In genomic region chr11:50358950-50359861, GRCm38 (mm10) we compare ENCODE assay signal across 7 mouse cellular contexts. TPM values are rescaled to one million over a fixed set of nuclear protein-coding genes. Genes with fewer than 3 reads are reported as not detected.
DNase-seq lines count a peak whose midpoint lies in the region; ATAC-seq lines count a peak whose summit lies in the region.

No protein-coding gene starts in this region.

- peak; percentile 55 for DNase-seq in adrenal gland, postnatal 10 days
- peak; percentile 58 for DNase-seq in cerebellum, adult 9-10 months
- DNase-seq in frontal cortex, adult 2 months (ENCODE audit: extremely low spot score in 1 of 2, low spot score in 1 of 2) = peak; percentile 26 to 61
- DNase-seq in left cerebral cortex, postnatal 14 days (ENCODE audit: low spot score in 2 of 2) = peak; percentile 57 to 82
- peak; percentile 49 to 64 for DNase-seq in right cerebral cortex, postnatal 36 days (ENCODE audit: low spot score in 2 of 2)

- H3K27me3 ChIP-seq in hindbrain, embryonic 16.5 days (replicated peaks; ENCODE audit: control insufficient read depth, insufficient read depth, low read length) = no peaks in the 10 kb centered on the region

- peak; percentile 83 for ATAC-seq in hindbrain, embryonic 16.5 days
- ATAC-seq in megakaryocyte, adult 5-6 weeks (ENCODE audit: poor library complexity, severe bottlenecking) = peak; percentile 60

- H3K4me3 ChIP-seq in hindbrain, embryonic 16.5 days (ENCODE audit: low read length) = peak overlapping the region; percentile 51

- 1% methylated on average over 70 of the region's 74 CpGs for WGBS in hindbrain, embryonic 16.5 days

- H3K27ac ChIP-seq in hindbrain, embryonic 16.5 days (ENCODE audit: low read depth, low read length) = peak overlapping the region; percentile 80

- peaks cover 3% of the 10 kb centered on the region; the same call in 1 of the 2 replicates for H3K4me1 ChIP-seq in hindbrain, embryonic 16.5 days (ENCODE audit: control insufficient read depth, insufficient read depth, low read depth, low read length)

- H3K9ac ChIP-seq in hindbrain, embryonic 16.5 days (ENCODE audit: low read depth, low read length) = peak overlapping the region; percentile 84

- H3K4me2 ChIP-seq in hindbrain, embryonic 16.5 days (ENCODE audit: low read length) = peak overlapping the region; percentile 89

- H3K9me3 ChIP-seq in hindbrain, embryonic 16.5 days (ENCODE audit: control insufficient read depth, low read length) = no peaks in the 10 kb centered on the region

- intact Hi-C loops in left cerebral cortex, postnatal 14 days (cut with DNase I) = no loop called here

- no peaks in the 10 kb centered on the region for H3K36me3 ChIP-seq in hindbrain, embryonic 16.5 days (ENCODE audit: control insufficient read depth, insufficient read depth, low read length)

RNA-seq across cellular contexts. Expression of gene Cby3, which starts 4.9 kb away (rescaled TPM):
- not detected for total RNA-seq in adrenal gland, postnatal 10 days (2021)
- polyA plus RNA-seq in frontal cortex, adult 2 months (2012; rRNA removed) = 0.40 and 0.66 TPM in 2 replicates
- polyA plus RNA-seq in hindbrain, embryonic 16.5 days (2015; fragmentation: Nextera tagmentation; extraction: Ambion mirVana) = 0.86 and 2.6 TPM in 2 replicates
- total RNA-seq in left cerebral cortex, postnatal 14 days (2021) = not detected
- not detected in 2 replicates for total RNA-seq in megakaryocyte, adult 5-6 weeks (2015)
- not detected in 2 replicates for total RNA-seq in megakaryocyte, adult 5-6 weeks (2017)

RNA-seq across cellular contexts. Expression of gene Hnrnph1, which starts 17.6 kb away (rescaled TPM):
- total RNA-seq in adrenal gland, postnatal 10 days (2021) = 100 to 1,000 TPM; 205 to 288 TPM
- polyA plus RNA-seq in frontal cortex, adult 2 months (2012; rRNA removed) = 327 and 365 TPM in 2 replicates
- polyA plus RNA-seq in hindbrain, embryonic 16.5 days (2015; fragmentation: Nextera tagmentation; extraction: Ambion mirVana) = 384 and 414 TPM in 2 replicates
- total RNA-seq in left cerebral cortex, postnatal 14 days (2021) = 100 to 1,000 TPM; 201 to 225 TPM
- total RNA-seq in megakaryocyte, adult 5-6 weeks (2015) = 400 and 438 TPM in 2 replicates
- total RNA-seq in megakaryocyte, adult 5-6 weeks (2017) = 436 and 510 TPM in 2 replicates

RNA-seq across cellular contexts. Expression of gene Canx, which starts 33.7 kb away (rescaled TPM):
- 100 to 1,000 TPM; 304 to 310 TPM for total RNA-seq in adrenal gland, postnatal 10 days (2021)
- 287 and 369 TPM in 2 replicates for polyA plus RNA-seq in frontal cortex, adult 2 months (2012; rRNA removed)
- polyA plus RNA-seq in hindbrain, embryonic 16.5 days (2015; fragmentation: Nextera tagmentation; extraction: Ambion mirVana) = 303 and 304 TPM in 2 replicates
- 100 to 1,000 TPM; 404 to 407 TPM for total RNA-seq in left cerebral cortex, postnatal 14 days (2021)
- total RNA-seq in megakaryocyte, adult 5-6 weeks (2015) = 242 and 264 TPM in 2 replicates
- total RNA-seq in megakaryocyte, adult 5-6 weeks (2017) = 684 and 685 TPM in 2 replicates

Comparison
In these comparisons a context has a peak if more than half of its experiments do, and no peak if none do; other contexts are left out.
1. Peak in every context shown above with its lines: DNase-seq, ATAC-seq, H3K4me3 ChIP-seq and H3K27ac ChIP-seq.